Mouse (Mus musculus) testis, adult 2 months (tissue): ENCODE results near the gene Pmp22.

ENCODE experiments used
- CTCF ChIP-seq: fragments of 200-500 bp; IDR thresholded peaks from 2 replicates; pipeline ENCODE4 v1.5.1; 2012; ENCODE audit warnings: low read depth, mild to moderate bottlenecking, inconsistent platforms, low read length, moderate library complexity; ENCODE audit not compliant: control insufficient read depth, insufficient read depth, insufficient replicate concordance
- POLR2A ChIP-seq: fragments of 200-500 bp; IDR thresholded peaks from 2 replicates; pipeline ENCODE4 v1.6.1; 2012; ENCODE audit warnings: low read depth, mild to moderate bottlenecking, inconsistent platforms, low read length, moderate library complexity; ENCODE audit not compliant: control insufficient read depth

DNA sequence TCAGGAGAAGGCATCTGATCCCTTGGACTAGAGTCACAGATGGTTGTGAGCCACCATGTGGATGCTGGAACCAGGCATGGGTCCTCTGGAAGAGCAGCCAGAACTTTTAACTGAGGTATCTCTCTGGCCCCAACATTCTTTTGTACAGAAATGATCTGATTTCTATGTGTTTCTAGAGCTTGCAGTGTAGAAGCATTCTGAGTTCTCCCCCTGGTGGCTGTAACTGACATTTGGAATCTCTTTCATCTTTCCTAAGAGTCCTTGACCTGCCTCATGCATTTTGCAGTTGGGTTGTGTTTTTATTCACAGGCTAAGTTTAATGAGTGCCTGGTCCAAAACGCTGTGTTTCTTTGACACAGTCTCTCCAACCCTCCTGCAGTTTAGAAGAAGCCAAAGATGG lies 43.2 kb downstream of the Pmp22 start:
- TF ChIP-seq CTCF: no peak
- no peak for TF ChIP-seq POLR2A
